ENCODE assay signal across 12 mouse cellular contexts in the genomic region with DNA sequence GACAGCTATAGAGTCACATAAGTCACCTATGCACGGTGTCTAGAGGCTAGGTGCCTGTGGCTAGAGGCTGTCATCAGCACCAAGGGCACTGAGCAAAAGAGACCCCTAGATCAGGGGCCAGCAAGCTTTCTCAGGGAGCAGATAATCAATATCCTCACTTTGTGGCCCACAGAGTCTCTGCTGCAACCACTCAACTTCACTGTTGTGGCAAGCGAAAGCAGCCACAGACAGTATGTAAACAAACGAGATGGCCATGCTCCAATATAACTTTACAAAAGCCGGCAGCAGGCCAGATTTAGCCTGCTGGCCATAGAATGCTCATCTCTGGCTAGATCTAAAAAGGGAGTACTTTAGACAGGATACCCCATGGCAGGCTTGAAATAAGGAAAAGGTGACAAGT.
"Had no signal": no experiment of that assay in that cellular context is flagged by ENCODE, and none has a peak within 500 bp of the region (broad histone marks: within the 10 kb centered on the region; RNA-seq: fewer than 3 reads in every experiment).

No protein-coding gene starts in this region.

- ATAC-seq: midbrain, embryonic 16.5 days had no signal

- H3K27me3 ChIP-seq: limb, embryonic 13.5 days; midbrain, embryonic 12.5 days; neural tube, embryonic 13.5 days; stomach, embryonic 15.5 days had no signal

- H3K4me2 ChIP-seq: limb, embryonic 13.5 days; midbrain, embryonic 12.5 days; neural tube, embryonic 13.5 days; stomach, embryonic 15.5 days had no signal

- H3K4me1 ChIP-seq: limb, embryonic 13.5 days; midbrain, embryonic 12.5 days; neural tube, embryonic 13.5 days; stomach, embryonic 15.5 days had no signal

- H3K27ac ChIP-seq: limb, embryonic 13.5 days; liver, embryonic 14.5 days; midbrain, embryonic 12.5 days; neural tube, embryonic 13.5 days; stomach, embryonic 15.5 days had no signal

- DNase-seq: kidney, adult 11 months; kidney, postnatal 14 days; left cerebral cortex, postnatal 4 days; retina, postnatal 1 day; right cerebral cortex, postnatal 14 days; thymus, postnatal 4 days had no signal

- H3K9ac ChIP-seq: limb, embryonic 13.5 days; liver, embryonic 14.5 days; midbrain, embryonic 12.5 days; neural tube, embryonic 13.5 days; stomach, embryonic 15.5 days had no signal

- H3K4me3 ChIP-seq: limb, embryonic 13.5 days; midbrain, embryonic 12.5 days; neural tube, embryonic 13.5 days; stomach, embryonic 15.5 days had no signal

- H3K9me3 ChIP-seq: limb, embryonic 13.5 days; midbrain, embryonic 12.5 days; neural tube, embryonic 13.5 days; stomach, embryonic 15.5 days had no signal

- H3K36me3 ChIP-seq: limb, embryonic 13.5 days; midbrain, embryonic 12.5 days; neural tube, embryonic 13.5 days; stomach, embryonic 15.5 days had no signal
